ENCODE assay signal across 26 mouse cellular contexts in the genomic region with DNA sequence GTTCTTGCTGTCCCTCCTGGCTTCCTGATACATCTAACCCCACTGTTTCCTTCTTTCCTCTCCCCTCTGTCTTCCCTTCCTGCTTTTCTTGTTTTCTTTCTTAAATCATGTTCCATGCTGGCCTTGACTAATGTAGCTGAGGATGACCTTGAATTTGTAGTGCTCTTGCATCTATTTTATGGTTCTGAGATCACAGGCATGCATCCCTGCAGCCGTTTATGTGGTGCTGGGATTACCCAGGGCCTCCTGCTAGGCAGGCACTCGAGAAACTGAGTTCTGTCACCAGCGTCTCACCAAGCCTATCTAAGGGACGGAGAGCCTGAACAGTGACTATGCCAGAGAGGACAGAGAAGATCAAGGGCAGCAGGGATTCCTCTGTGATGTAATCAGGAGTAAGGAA. TPM values are rescaled to one million over a fixed set of nuclear protein-coding genes. Genes with fewer than 3 reads are reported as not detected.
A peak's percentile ranks its signal among the peaks of the same experiment; 100 is the strongest.
DNase-seq lines count a peak whose midpoint lies in the region; ATAC-seq lines count a peak whose summit lies in the region.
"Had no signal": no experiment of that assay in that cellular context is flagged by ENCODE, and none has a peak within 500 bp of the region (broad histone marks: within the 10 kb centered on the region; RNA-seq: fewer than 3 reads in every experiment).

No protein-coding gene starts in this region.

- peaks cover 34% of the 10 kb centered on the region for H3K4me1 ChIP-seq in heart, embryonic 13.5 days

- no peak overlapping the region for H3K9ac ChIP-seq in heart, embryonic 13.5 days
- H3K9ac ChIP-seq: embryonic facial prominence, embryonic 13.5 days; forebrain, embryonic 12.5 days; forebrain, embryonic 15.5 days; hindbrain, embryonic 14.5 days had no signal

- H3K36me3 ChIP-seq in heart, embryonic 13.5 days, result peaks cover 10% of the 10 kb centered on the region
- H3K36me3 ChIP-seq: forebrain, embryonic 15.5 days had no signal

- no peaks in the 10 kb centered on the region for H3K27me3 ChIP-seq in heart, embryonic 13.5 days (replicated peaks)
- H3K27me3 ChIP-seq: embryonic facial prominence, embryonic 13.5 days; forebrain, embryonic 12.5 days; forebrain, embryonic 15.5 days had no signal

- peak; percentile 45 to 74 for DNase-seq in adrenal gland, adult (ENCODE audit: inconsistent age in 2 of 2, low spot score in 1 of 2)
- DNase-seq in adrenal gland, postnatal 10 days, result no peak
- DNase-seq in adrenal gland, postnatal 14 days, result peak; percentile 15
- no peak for DNase-seq in adrenal gland, postnatal 25 days
- no peak for DNase-seq in heart, postnatal 36 days
- no peak for DNase-seq in kidney, postnatal 36 days
- DNase-seq: cerebellum, adult 11-12 months; cerebellum, adult 8-10 months; cerebellum, postnatal 10 days; cerebellum, postnatal 36 days; embryo, embryonic 11 days; gastrocnemius, postnatal 10 days; gastrocnemius, postnatal 36 days; heart, postnatal 4 days; kidney, adult 18-20 months had no signal

- H3K4me3 ChIP-seq in heart, embryonic 13.5 days, result no peak overlapping the region
- H3K4me3 ChIP-seq: embryonic facial prominence, embryonic 10.5 days; embryonic facial prominence, embryonic 13.5 days; erythroblast, embryonic 14.5 days; forebrain, embryonic 12.5 days; forebrain, embryonic 15.5 days had no signal

- ATAC-seq in heart, embryonic 13.5 days (ENCODE audit: extremely low read depth, insufficient number of reproducible peaks, low FRiP score, low TSS enrichment), result no peak
- ATAC-seq: activated CD4-positive, CD25-positive, alpha-beta regulatory T cell, adult 4 months; forebrain, embryonic 15.5 days; hindbrain, postnatal 0 days; inflammation-experienced regulatory T-cells, adult 6 months; intestine, embryonic 16.5 days had no signal

- 0 out of 2 replicates have a peak overlapping the region, but pooled peaks have one; percentile 12 for H3K27ac ChIP-seq in heart, embryonic 13.5 days (replicated peaks)
- H3K27ac ChIP-seq: embryonic facial prominence, embryonic 10.5 days; embryonic facial prominence, embryonic 13.5 days; forebrain, embryonic 12.5 days; forebrain, embryonic 15.5 days; hindbrain, embryonic 14.5 days; hindbrain, postnatal 0 days had no signal

- H3K9me3 ChIP-seq in heart, embryonic 13.5 days, result no peaks in the 10 kb centered on the region
- H3K9me3 ChIP-seq: embryonic facial prominence, embryonic 10.5 days; embryonic facial prominence, embryonic 13.5 days; forebrain, embryonic 12.5 days; forebrain, embryonic 15.5 days had no signal

- intact Hi-C loops in heart, postnatal 36 days (cut with DNase I), result no loop called here

- WGBS in heart, embryonic 13.5 days, result 48% methylated on average over 4 of the region's 4 CpGs

- no peak overlapping the region for H3K4me2 ChIP-seq in heart, embryonic 13.5 days
- H3K4me2 ChIP-seq: embryonic facial prominence, embryonic 13.5 days; forebrain, embryonic 12.5 days; forebrain, embryonic 15.5 days; hindbrain, embryonic 14.5 days had no signal

RNA-seq across cellular contexts. Expression of gene AU040320, which starts 52.4 kb away (rescaled TPM):
- total RNA-seq in adrenal gland, postnatal 10 days (2021), result 10 to 100 TPM; 26.6 to 33.5 TPM
- 28.9 and 32.4 TPM in 2 replicates for total RNA-seq in adrenal gland, postnatal 14 days (2021)
- total RNA-seq in adrenal gland, postnatal 25 days (2021), result 41.6 and 46.4 TPM in 2 replicates
- 20.7 and 23.0 TPM in 2 replicates for polyA plus RNA-seq in heart, embryonic 13.5 days (2015; fragmentation: Nextera tagmentation; extraction: Ambion mirVana)
- 10 to 100 TPM; 29.4 to 33.5 TPM for total RNA-seq in heart, postnatal 36 days (2021)

RNA-seq across cellular contexts. Expression of gene Ncdn, which starts 52.5 kb away (rescaled TPM):
- 10 to 100 TPM; 22.0 to 23.1 TPM for total RNA-seq in adrenal gland, postnatal 10 days (2021)
- 23.8 and 30.8 TPM in 2 replicates for total RNA-seq in adrenal gland, postnatal 14 days (2021)
- total RNA-seq in adrenal gland, postnatal 25 days (2021), result 30.5 and 32.3 TPM in 2 replicates
- polyA plus RNA-seq in heart, embryonic 13.5 days (2015; fragmentation: Nextera tagmentation; extraction: Ambion mirVana), result 23.0 and 23.4 TPM in 2 replicates
- total RNA-seq in heart, postnatal 36 days (2021), result 10 to 100 TPM; 13.0 to 16.0 TPM

Comparison
In these comparisons a context has a peak if more than half of its experiments do, and no peak if none do; other contexts are left out.
1. DNase-seq: peak in adrenal gland, adult (2 of 2) and adrenal gland, postnatal 14 days (single experiment); none in adrenal gland, postnatal 10 days (single experiment), adrenal gland, postnatal 25 days (single experiment), heart, postnatal 36 days (0 of 2) and kidney, postnatal 36 days (0 of 2).